Mouse (Mus musculus): ENCODE measurements around the gene Prickle2.

- no peak for TF ChIP-seq CTCF (IDR thresholded peaks at IDR 0.05; ENCODE audit: low read depth, low read length)
- TF ChIP-seq POLR2AphosphoS5 (IDR thresholded peaks at IDR 0.05; ENCODE audit: insufficient replicate concordance, low read depth, low read length): no peak
- TF ChIP-seq GATA2 (IDR thresholded peaks at IDR 0.05; ENCODE audit: borderline replicate concordance, low read depth, low read length): no peak
- TF ChIP-seq GATA1 (IDR thresholded peaks at IDR 0.05; ENCODE audit: borderline replicate concordance, low read length): no peak
- no peak for TF ChIP-seq TAL1 (conservative IDR thresholded peaks at IDR 0.05; ENCODE audit: low read depth, low read length)
Observed at GRCm38 (mm10) chr6:92395556-92395955, 310.4 kb downstream of the Prickle2 start.

Measured in G1E (cell line).